Mouse (Mus musculus) liver, embryonic 14.5 days (tissue): ENCODE data around the gene Gnptab.

Source experiments
- CTCF ChIP-seq: IDR thresholded peaks from 2 replicates; pipeline ENCODE4 v1.5.1; 2016; ENCODE audit warnings: antibody characterized with exemption, low read depth, control low read depth
- EP300 ChIP-seq: IDR thresholded peaks from 2 replicates; pipeline ENCODE4 v1.6.1; 2016; ENCODE audit warnings: antibody characterized with exemption, low read depth

DNA sequence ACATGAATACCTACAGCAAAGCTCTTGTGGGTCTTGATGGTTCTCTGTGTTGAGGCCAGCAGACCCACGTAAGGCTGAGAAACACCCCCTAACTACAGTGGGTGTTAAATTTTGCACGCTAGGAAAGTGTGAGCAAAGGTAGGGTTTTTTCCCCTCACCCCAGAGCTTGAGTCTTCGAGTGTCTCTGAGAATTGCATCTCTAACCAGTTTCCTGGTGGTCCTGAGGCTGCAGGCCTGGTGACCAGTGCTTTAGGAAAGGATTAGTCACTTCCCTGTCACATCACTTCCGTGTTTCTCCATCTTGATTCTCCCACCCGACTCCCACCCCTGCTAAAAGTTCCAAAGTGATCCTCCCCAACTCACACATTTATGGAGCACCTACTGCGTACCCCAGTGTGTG lies 25.3 kb downstream of the Gnptab start:
- no peak for TF ChIP-seq CTCF
- no peak for TF ChIP-seq EP300
